Mouse (Mus musculus): ENCODE results near the gene Mlycd.

The Mlycd gene

GRCm38 (mm10) chr8:119403912-119404311, 9.2 kb downstream of the Mlycd start:
- DNase-seq (ENCODE audit: low spot score), result no peak

GRCm38 (mm10) chr8:119404648-119405047, 10.0 kb downstream of the Mlycd start:
- no peak for DNase-seq (ENCODE audit: low spot score)

GRCm38 (mm10) chr8:119408311-119408710, 13.6 kb downstream of the Mlycd start:
- DNase-seq (ENCODE audit: low spot score), result no peak

GRCm38 (mm10) chr8:119412037-119412734, 17.5 kb downstream of the Mlycd start:
- no peak for DNase-seq (ENCODE audit: low spot score)

- peak; percentile 89 for DNase-seq (ENCODE audit: low spot score)
Observed at GRCm38 (mm10) chr8:119412735-119413498, 18.2 kb downstream of the Mlycd start.

- DNase-seq (ENCODE audit: low spot score), result no peak
Observed at GRCm38 (mm10) chr8:119413605-119414004, 18.9 kb downstream of the Mlycd start.

- DNase-seq (ENCODE audit: low spot score), result no peak
Observed at GRCm38 (mm10) chr8:119420318-119420717, 25.6 kb downstream of the Mlycd start.

GRCm38 (mm10) chr8:119421603-119422122, 27.0 kb downstream of the Mlycd start:
- no peak for DNase-seq (ENCODE audit: low spot score)

GRCm38 (mm10) chr8:119422123-119422711, 27.5 kb downstream of the Mlycd start:
- no peak for DNase-seq (ENCODE audit: low spot score)

- DNase-seq (ENCODE audit: low spot score), result no peak
Observed at GRCm38 (mm10) chr8:119423631-119424141, 29.0 kb downstream of the Mlycd start.

- no peak for DNase-seq (ENCODE audit: low spot score)
Observed at GRCm38 (mm10) chr8:119424199-119424733, 29.6 kb downstream of the Mlycd start.

GRCm38 (mm10) chr8:119424740-119425139, 30.1 kb downstream of the Mlycd start:
- no peak for DNase-seq (ENCODE audit: low spot score)

GRCm38 (mm10) chr8:119425533-119425932, 30.9 kb downstream of the Mlycd start:
- DNase-seq (ENCODE audit: low spot score), result no peak

GRCm38 (mm10) chr8:119426069-119426735, 31.5 kb downstream of the Mlycd start:
- DNase-seq (ENCODE audit: low spot score), result no peak

- DNase-seq (ENCODE audit: low spot score), result no peak
Observed at GRCm38 (mm10) chr8:119427634-119428349, 33.1 kb downstream of the Mlycd start.

- DNase-seq (ENCODE audit: low spot score), result no peak
Observed at GRCm38 (mm10) chr8:119428350-119428740, 33.7 kb downstream of the Mlycd start.

GRCm38 (mm10) chr8:119428766-119429327, 34.2 kb downstream of the Mlycd start:
- no peak for DNase-seq (ENCODE audit: low spot score)

GRCm38 (mm10) chr8:119429552-119429951, 34.9 kb downstream of the Mlycd start:
- no peak for DNase-seq (ENCODE audit: low spot score)

- no peak for DNase-seq (ENCODE audit: low spot score)
Observed at GRCm38 (mm10) chr8:119430250-119430649, 35.6 kb downstream of the Mlycd start.

- DNase-seq (ENCODE audit: low spot score), result no peak
Observed at GRCm38 (mm10) chr8:119430690-119431089, 36.0 kb downstream of the Mlycd start.

GRCm38 (mm10) chr8:119432372-119432771, 37.7 kb downstream of the Mlycd start:
- no peak for DNase-seq (ENCODE audit: low spot score)

Measured in retina, embryonic 14.5 days (tissue).